Mouse (Mus musculus) ES-E14 (cell line): ENCODE measurements at regions not wholly inside any gene's neighbourhood (a gene's known extent, or its start where the extent isn't known, plus 50 kb on each side); places are given as distances from the start of the nearest gene placed in this dataset.

Experiments used
- DNase-seq: peaks from one replicate; pipeline ENCODE4 v3.0.0-alpha.2; 2013; ENCODE audit warnings: low read depth, low spot score
- H3K27ac ChIP-seq: 2 replicates; pipeline ENCODE4 v1.5.1; 2012; ENCODE audit warnings: low read depth, mild to moderate bottlenecking, low read length, moderate library complexity, mixed read lengths; ENCODE audit not compliant: poor library complexity, insufficient read depth, severe bottlenecking
- H3K36me3 ChIP-seq: 2 replicates; pipeline ENCODE4 v1.6.1; 2012; ENCODE audit warnings: mild to moderate bottlenecking, low read length, moderate library complexity, mixed read lengths; ENCODE audit not compliant: control insufficient read depth, poor library complexity, insufficient read depth, severe bottlenecking
- H3K4me1 ChIP-seq, 2 experiments: fragments of 150-350 bp in 1 of 2; sonication (generic) in 1 of 2; 2 replicates each; pipeline ENCODE4 v1.6.1; 2012; ENCODE audit warnings: low read length in 2 of 2, mild to moderate bottlenecking in 1 of 2, mixed read lengths in 1 of 2; ENCODE audit not compliant: control insufficient read depth in 2 of 2, insufficient read depth in 2 of 2, poor library complexity in 1 of 2
- H3K4me3 ChIP-seq, 2 experiments: fragments of 150-350 bp in 1 of 2; sonication (generic) in 1 of 2; 2 replicates each; pipeline ENCODE4 v1.5.1; 2012; ENCODE audit warnings: low read length in 2 of 2, low read depth in 1 of 2, mild to moderate bottlenecking in 1 of 2, mixed read lengths in 1 of 2; ENCODE audit not compliant: insufficient read depth in 1 of 2, poor library complexity in 1 of 2, severe bottlenecking in 1 of 2
- H3K9ac ChIP-seq: 2 replicates; pipeline ENCODE4 v1.6.1; 2012; ENCODE audit warnings: low read depth, mild to moderate bottlenecking, low read length, mixed read lengths; ENCODE audit not compliant: poor library complexity, insufficient read depth, severe bottlenecking
- H3K9me3 ChIP-seq: fragments of 150-350 bp; sonication (generic); 2 replicates; pipeline ENCODE4 v1.6.1; 2012; ENCODE audit warnings: low read depth, mild to moderate bottlenecking, low read length; ENCODE audit not compliant: control insufficient read depth, insufficient read depth
- CHD2 ChIP-seq: IDR thresholded peaks from 2 replicates; pipeline ENCODE4 v1.6.1; 2014; ENCODE audit warnings: mild to moderate bottlenecking, low read depth, low read length, inconsistent platforms
- HCFC1 ChIP-seq: IDR thresholded peaks from 2 replicates; pipeline ENCODE4 v1.6.1; 2012; ENCODE audit warnings: low read length, inconsistent platforms, borderline replicate concordance; ENCODE audit not compliant: insufficient read depth
- MAFK ChIP-seq: IDR thresholded peaks from 2 replicates; pipeline ENCODE4 v1.6.1; 2014; ENCODE audit warnings: mild to moderate bottlenecking, low read depth, low read length, inconsistent platforms; ENCODE audit not compliant: insufficient read depth
- ZC3H11A ChIP-seq: IDR thresholded peaks from 2 replicates; pipeline ENCODE4 v1.6.1; 2012; ENCODE audit warnings: low read depth, mild to moderate bottlenecking, inconsistent platforms, low read length, borderline replicate concordance
- ZNF384 ChIP-seq: IDR thresholded peaks from 2 replicates; pipeline ENCODE4 v1.6.1; 2012; ENCODE audit warnings: low read depth, low read length, inconsistent platforms
- in situ Hi-C, 2 experiments: fragments of 600-800 bp; cut with MboI; formaldehyde crosslinking; loops; one replicate each; pipeline ENCODE4 v1.15.1; 2025; ENCODE audit warnings: low sequenced_read_pairs in 2 of 2, inconsistent platforms in 1 of 2; ENCODE audit not compliant: unreplicated experiment in 2 of 2

- in situ Hi-C loops, result no loop called here
- no peak overlapping the region for H3K4me3 ChIP-seq
- H3K27ac ChIP-seq, result no peak overlapping the region
- no peaks in the 10 kb centered on the region for H3K9me3 ChIP-seq
- H3K9ac ChIP-seq, result no peak overlapping the region
- TF ChIP-seq MAFK (peak; percentile 99), CHD2 (no peak), HCFC1 (no peak)
- no peaks in the 10 kb centered on the region for H3K36me3 ChIP-seq
- no peaks in the 10 kb centered on the region; a peak in 1 of 4 replicates for H3K4me1 ChIP-seq
- DNase-seq, result peak; percentile 20
Measured at GRCm38 (mm10) chr6:61115250-61115649, 64.9 kb upstream of the Ccser1 start.

GRCm38 (mm10) chr6:61119590-61119989 is 60.5 kb upstream of the Ccser1 start:
- H3K9me3 ChIP-seq, result no peaks in the 10 kb centered on the region
- no peaks in the 10 kb centered on the region for H3K36me3 ChIP-seq
- DNase-seq, result no peak
- no peak overlapping the region for H3K27ac ChIP-seq
- in situ Hi-C loops, result no loop called here
- H3K9ac ChIP-seq, result no peak overlapping the region
- TF ChIP-seq HCFC1 (no peak), ZNF384 (no peak), ZC3H11A (no peak), MAFK (no peak), CHD2 (no peak)
- H3K4me1 ChIP-seq, result no peaks in the 10 kb centered on the region
- no peak overlapping the region for H3K4me3 ChIP-seq

GRCm38 (mm10) chr6:61125431-61125830 is 54.7 kb upstream of the Ccser1 start:
- TF ChIP-seq CHD2 (no peak), HCFC1 (no peak), ZC3H11A (no peak), ZNF384 (no peak), MAFK (no peak)
- Histone ChIP-seq H3K27ac (no peak overlapping the region), H3K36me3 (no peaks in the 10 kb centered on the region), H3K4me3 (no peak overlapping the region), H3K9ac (no peak overlapping the region), H3K4me1 (no peaks in the 10 kb centered on the region), H3K9me3 (no peaks in the 10 kb centered on the region)
- DNase-seq, result no peak
- in situ Hi-C loops, result no loop called here

- Histone ChIP-seq H3K4me3 (no peak overlapping the region), H3K9ac (no peak overlapping the region), H3K4me1 (no peaks in the 10 kb centered on the region), H3K27ac (no peak overlapping the region), H3K36me3 (no peaks in the 10 kb centered on the region), H3K9me3 (no peaks in the 10 kb centered on the region)
- TF ChIP-seq CHD2 (no peak), HCFC1 (no peak), ZNF384 (no peak), ZC3H11A (no peak), MAFK (no peak)
- in situ Hi-C loops, result no loop called here
- DNase-seq, result no peak
Measured at GRCm38 (mm10) chr6:61127238-61127637, 52.9 kb upstream of the Ccser1 start.

GRCm38 (mm10) chr6:61128211-61128610 is 51.9 kb upstream of the Ccser1 start:
- no peak overlapping the region for H3K9ac ChIP-seq
- TF ChIP-seq ZNF384 (no peak), HCFC1 (no peak)
- no peaks in the 10 kb centered on the region for H3K36me3 ChIP-seq
- no peak overlapping the region for H3K4me3 ChIP-seq
- no peak for DNase-seq
- H3K27ac ChIP-seq, result no peak overlapping the region
- H3K9me3 ChIP-seq, result no peaks in the 10 kb centered on the region
- in situ Hi-C loops, result no loop called here
- H3K4me1 ChIP-seq, result no peaks in the 10 kb centered on the region
